ENCODE assay signal across 24 mouse cellular contexts in genomic region chr15:89062518-89062910, GRCm38 (mm10). TPM values are rescaled to one million over a fixed set of nuclear protein-coding genes. Genes with fewer than 3 reads are reported as not detected.
DNase-seq lines count a peak whose midpoint lies in the region; ATAC-seq lines count a peak whose summit lies in the region.
"Had no signal": no experiment of that assay in that cellular context is flagged by ENCODE, and none has a peak within 500 bp of the region (broad histone marks: within the 10 kb centered on the region; RNA-seq: fewer than 3 reads in every experiment).

No protein-coding gene starts in this region.

- H3K4me1 ChIP-seq in midbrain, embryonic 11.5 days (ENCODE audit: control insufficient read depth, insufficient read depth, low read length): no peaks in the 10 kb centered on the region
- H3K4me1 ChIP-seq in midbrain, embryonic 10.5 days: peaks cover 19% of the 10 kb centered on the region

- H3K9ac ChIP-seq in midbrain, embryonic 11.5 days (ENCODE audit: low read length): no peak overlapping the region
- H3K9ac ChIP-seq: forebrain, embryonic 13.5 days; forebrain, postnatal 0 days; heart, embryonic 15.5 days; hindbrain, embryonic 13.5 days had no signal

- H3K27ac ChIP-seq in midbrain, embryonic 11.5 days (ENCODE audit: low read depth, low read length): no peak overlapping the region
- H3K27ac ChIP-seq in midbrain, embryonic 10.5 days (replicated peaks): no peak overlapping the region
- H3K27ac ChIP-seq: embryonic facial prominence, embryonic 10.5 days; forebrain, embryonic 13.5 days; gastrocnemius, adult 2 months; heart, embryonic 15.5 days; hindbrain, embryonic 13.5 days; hindbrain, postnatal 0 days had no signal

- no peak overlapping the region for H3K4me3 ChIP-seq in midbrain, embryonic 11.5 days (ENCODE audit: low read depth, low read length)
- no peak overlapping the region for H3K4me3 ChIP-seq in midbrain, embryonic 10.5 days
- H3K4me3 ChIP-seq: embryonic facial prominence, embryonic 10.5 days; forebrain, embryonic 13.5 days; gastrocnemius, adult 2 months; heart, embryonic 15.5 days; hindbrain, embryonic 13.5 days had no signal

- no peak overlapping the region for H3K4me2 ChIP-seq in midbrain, embryonic 11.5 days
- H3K4me2 ChIP-seq: forebrain, embryonic 13.5 days; heart, embryonic 11.5 days; heart, embryonic 15.5 days had no signal

- peaks cover 33% of the 10 kb centered on the region for H3K27me3 ChIP-seq in midbrain, embryonic 11.5 days (ENCODE audit: control insufficient read depth, insufficient read depth, low read length)
- peaks cover 96% of the 10 kb centered on the region for H3K27me3 ChIP-seq in midbrain, embryonic 10.5 days (ENCODE audit: low read depth, poor library complexity, severe bottlenecking)

- no peaks in the 10 kb centered on the region for H3K9me3 ChIP-seq in midbrain, embryonic 11.5 days (ENCODE audit: control insufficient read depth, low read length)
- no peaks in the 10 kb centered on the region for H3K9me3 ChIP-seq in midbrain, embryonic 10.5 days (replicated peaks)
- H3K9me3 ChIP-seq: embryonic facial prominence, embryonic 10.5 days; forebrain, embryonic 13.5 days; heart, embryonic 15.5 days; hindbrain, embryonic 13.5 days had no signal

- WGBS in midbrain, embryonic 11.5 days: 89% methylated on average over 5 of the region's 5 CpGs
- 88% methylated on average over 5 of the region's 5 CpGs for WGBS in midbrain, embryonic 10.5 days

- peak; percentile 24 for DNase-seq in cerebellum, adult 11 months
- peak; percentile 59 for DNase-seq in cerebellum, adult 9-10 months
- no peak for DNase-seq in cerebellum, postnatal 36 days
- DNase-seq in midbrain, embryonic 11.5 days (ENCODE audit: low spot score, missing footprints): peak; percentile 31
- DNase-seq in midbrain, embryonic 10.5 days (ENCODE audit: low spot score): no peak
- DNase-seq in urinary bladder, adult 2 months (ENCODE audit: low spot score): peak; percentile 10
- DNase-seq in urinary bladder, postnatal 36 days (ENCODE audit: low spot score in 2 of 2): no peak
- DNase-seq: adrenal gland, adult 8-10 months; adrenal gland, postnatal 36 days; B cell, adult 2 months; forebrain, postnatal 0 days; gastrocnemius, adult 2 months; gastrocnemius, postnatal 36 days; heart, adult 18-20 months; heart, postnatal 14 days had no signal

- no peak for ATAC-seq in cerebellum, adult (ENCODE audit: insufficient number of reproducible peaks, low FRiP score, low TSS enrichment)
- ATAC-seq in midbrain, embryonic 11.5 days (ENCODE audit: low FRiP score): no peak
- ATAC-seq: CD4-positive, CD25-positive, alpha-beta regulatory T cell, adult 4 months; forebrain, embryonic 13.5 days; forebrain, postnatal 0 days; hindbrain, postnatal 0 days had no signal

- no peaks in the 10 kb centered on the region for H3K36me3 ChIP-seq in midbrain, embryonic 11.5 days (ENCODE audit: control insufficient read depth, insufficient read depth, low read length)
- H3K36me3 ChIP-seq in midbrain, embryonic 10.5 days: no peaks in the 10 kb centered on the region
- H3K36me3 ChIP-seq: embryonic facial prominence, embryonic 10.5 days; G1E; heart, embryonic 15.5 days had no signal

RNA-seq across cellular contexts. Expression of gene Panx2, which starts 3.0 kb away (rescaled TPM):
- polyA plus RNA-seq in midbrain, embryonic 11.5 days (2014; fragmentation: Nextera tagmentation; extraction: Ambion mirVana): 0.87 and 0.89 TPM in 2 replicates
- polyA plus RNA-seq in midbrain, embryonic 10.5 days (2016; fragmentation: Nextera tagmentation; extraction: Ambion mirVana): 0.28 and 0.47 TPM in 2 replicates
- polyA plus RNA-seq in urinary bladder, adult 2 months (2012; rRNA removed): 0.67 and 0.78 TPM in 2 replicates
- polyA plus RNA-seq: CD4-positive, CD25-positive, alpha-beta regulatory T cell, adult 4 months had no signal

RNA-seq across cellular contexts. Expression of gene Trabd, which starts 12.4 kb away (rescaled TPM):
- 40.2 and 43.2 TPM in 2 replicates for polyA plus RNA-seq in midbrain, embryonic 11.5 days (2014; fragmentation: Nextera tagmentation; extraction: Ambion mirVana)
- polyA plus RNA-seq in midbrain, embryonic 10.5 days (2016; fragmentation: Nextera tagmentation; extraction: Ambion mirVana): 53.6 and 53.7 TPM in 2 replicates
- polyA plus RNA-seq in urinary bladder, adult 2 months (2012; rRNA removed): 33.3 and 36.9 TPM in 2 replicates

RNA-seq across cellular contexts. Expression of gene Selenoo, which starts 26.4 kb away (rescaled TPM):
- polyA plus RNA-seq in midbrain, embryonic 11.5 days (2014; fragmentation: Nextera tagmentation; extraction: Ambion mirVana): 20.2 and 22.3 TPM in 2 replicates
- polyA plus RNA-seq in midbrain, embryonic 10.5 days (2016; fragmentation: Nextera tagmentation; extraction: Ambion mirVana): 16.2 and 19.3 TPM in 2 replicates
- 25.0 and 27.2 TPM in 2 replicates for polyA plus RNA-seq in urinary bladder, adult 2 months (2012; rRNA removed)

Comparison
In these comparisons a context has a peak if more than half of its experiments do, and no peak if none do; other contexts are left out.
1. DNase-seq: peak in cerebellum, adult 11 months (single experiment), cerebellum, adult 9-10 months (single experiment), midbrain, embryonic 11.5 days (single experiment) and urinary bladder, adult 2 months (single experiment); none in cerebellum, postnatal 36 days (0 of 2), midbrain, embryonic 10.5 days (single experiment) and urinary bladder, postnatal 36 days (0 of 2).